Mouse (Mus musculus) heart, adult 2 months (tissue): ENCODE results near the gene Errfi1. TPM values are rescaled to one million over a fixed set of nuclear protein-coding genes. Genes with fewer than 3 reads are reported as not detected.

Experiments
- DNase-seq, 2 experiments: peaks; one replicate each; pipeline ENCODE4 v3.0.0; 2021
- H3K27ac ChIP-seq: fragments of 200-600 bp; 2 replicates; pipeline ENCODE4 v1.8.1; 2022
- H3K27me3 ChIP-seq: fragments of 200-500 bp; 2 replicates; pipeline ENCODE4 v1.6.1; 2012; ENCODE audit warnings: mild to moderate bottlenecking, low read length, inconsistent platforms, mixed read lengths; ENCODE audit not compliant: control insufficient read depth, insufficient read depth
- H3K36me3 ChIP-seq: fragments of 200-500 bp; 2 replicates; pipeline ENCODE4 v1.6.1; 2012; ENCODE audit warnings: low read length, inconsistent platforms; ENCODE audit not compliant: control insufficient read depth, insufficient read depth
- H3K4me1 ChIP-seq: fragments of 200-500 bp; 2 replicates; pipeline ENCODE4 v1.6.1; 2011; ENCODE audit warnings: low read length; ENCODE audit not compliant: control insufficient read depth, insufficient read depth
- H3K4me3 ChIP-seq: fragments of 200-600 bp; 2 replicates; pipeline ENCODE4 v1.8.1; 2022
- H3K79me2 ChIP-seq: fragments of 200-500 bp; replicated peaks from 2 replicates; pipeline ENCODE4 v1.6.1; 2012; ENCODE audit warnings: mild to moderate bottlenecking, inconsistent platforms, low read length, moderate library complexity, mixed read lengths; ENCODE audit not compliant: control insufficient read depth, insufficient read depth
- H3K9ac ChIP-seq: fragments of 200-500 bp; 2 replicates; pipeline ENCODE4 v1.6.1; 2012; ENCODE audit warnings: low read depth, mild to moderate bottlenecking, control low read depth, inconsistent platforms, low read length, mixed read lengths
- CTCF ChIP-seq: fragments of 200-600 bp; IDR thresholded peaks from 2 replicates; pipeline ENCODE4 v1.8.1; 2022; ENCODE audit warnings: antibody characterized with exemption, mild to moderate bottlenecking, moderate library complexity
- EP300 ChIP-seq: fragments of 200-500 bp; IDR thresholded peaks from 2 replicates; pipeline ENCODE4 v1.6.1; 2011; ENCODE audit warnings: low read depth, low read length, control low read depth; ENCODE audit not compliant: insufficient read depth
- POLR2A ChIP-seq: fragments of 200-500 bp; IDR thresholded peaks from 2 replicates; pipeline ENCODE4 v1.6.1; 2011; ENCODE audit warnings: mild to moderate bottlenecking, low read depth, low read length, control low read depth; ENCODE audit not compliant: insufficient read depth
- WGBS: fragments of 180-500 bp; shearing (Covaris S2); methylation state at CpG from one replicate; pipeline ENCODE4 v1.1.7; 2018; 5-methylcytosine and 5-hydroxymethylcytosine counted together
- intact Hi-C: fragments of 180-260 bp; cut with DNase I; formaldehyde crosslinking; loops from one replicate; pipeline ENCODE4 v1.15.1; 2025
- polyA plus RNA-seq: library from polyadenylated mRNA; depleted of rRNA; stranded (reverse); fragments of >200 nt; gene quantifications from 2 replicates; pipeline ENCODE4 v1.2.3, GENCODE M21; 2012
- total RNA-seq, 2 experiments: library from RNA; stranded (reverse); gene quantifications; 2 replicates each; pipeline ENCODE4 v1.2.3; 2021

Errfi1 gene
- total and polyA plus RNA-seq, 3 experiments: 21.3 to 44.1 (median 22.1) TPM

GRCm38 (mm10) chr4:150824877-150825276, 28.8 kb upstream of the Errfi1 start:
- intact Hi-C loops: no loop called here
- no peak for TF ChIP-seq EP300
- no peak for TF ChIP-seq CTCF
- no peak for TF ChIP-seq POLR2A
- Histone ChIP-seq H3K27ac (no peak overlapping the region; the same call in 1 of the 2 replicates), H3K4me1 (no peaks in the 10 kb centered on the region; the same call in 1 of the 2 replicates), H3K79me2 (no peaks in the 10 kb centered on the region), H3K27me3 (no peaks in the 10 kb centered on the region), H3K9ac (no peak overlapping the region), H3K36me3 (no peaks in the 10 kb centered on the region), H3K4me3 (no peak overlapping the region)
- peak in 1 of 2 experiments; percentile 20 for DNase-seq
- 50% methylated on average over 6 of the region's 6 CpGs for WGBS

DNA sequence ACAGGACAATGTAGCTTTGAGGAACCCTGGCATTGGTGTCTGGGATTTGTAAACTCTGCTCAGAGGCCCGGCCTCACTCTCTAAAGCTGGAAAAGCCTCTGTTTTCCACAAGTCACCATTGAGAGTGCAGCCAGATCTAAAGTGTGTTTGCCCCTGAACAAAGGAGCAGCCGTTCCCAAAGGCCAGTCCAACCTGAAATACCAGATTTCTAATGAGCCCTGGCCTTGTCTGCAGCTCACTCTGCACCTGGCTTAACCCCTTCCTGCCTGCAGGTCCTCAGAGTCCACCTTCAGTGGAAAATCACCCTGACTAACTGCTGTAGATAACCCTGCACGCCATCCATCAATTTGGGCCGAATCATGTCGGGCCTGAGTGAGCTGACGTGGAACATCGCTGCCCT, 28.2 kb upstream of the Errfi1 start:
- intact Hi-C loops: no loop called here
- no peak overlapping the region for H3K9ac ChIP-seq
- no peak for TF ChIP-seq POLR2A
- no peak for TF ChIP-seq CTCF
- no peak for TF ChIP-seq EP300

DNA sequence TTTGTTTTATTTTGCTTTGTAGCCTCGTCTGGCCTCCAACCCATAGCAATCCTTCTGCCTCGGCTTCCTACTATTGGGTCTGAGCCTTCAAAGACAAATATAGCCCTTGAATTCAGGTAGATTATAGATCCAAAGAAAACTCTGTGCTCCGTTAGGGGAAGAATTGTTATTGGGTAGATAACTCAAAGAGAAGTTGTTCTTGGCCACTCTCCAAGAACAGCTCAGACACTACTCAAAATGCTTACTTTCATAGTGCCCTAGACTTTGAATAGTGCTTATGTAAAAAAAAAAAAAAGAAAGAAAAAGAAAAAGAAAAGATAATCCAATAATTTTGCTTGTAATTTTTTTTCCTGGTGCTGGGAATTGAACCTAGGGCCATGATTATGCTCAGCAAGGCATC, 22.4 kb upstream of the Errfi1 start:
- Histone ChIP-seq H3K79me2 (no peaks in the 10 kb centered on the region), H3K27me3 (no peaks in the 10 kb centered on the region), H3K36me3 (no peaks in the 10 kb centered on the region), H3K27ac (peak overlapping the region; percentile 58), H3K4me1 (peaks cover 2% of the 10 kb centered on the region; the same call in 1 of the 2 replicates), H3K9ac (no peak overlapping the region), H3K4me3 (no peak overlapping the region)
- intact Hi-C loops: no loop called here
- no peak for DNase-seq
- TF ChIP-seq CTCF: no peak
- no peak for TF ChIP-seq POLR2A
- no peak for TF ChIP-seq EP300
- 44% methylated on average over 3 of the region's 3 CpGs for WGBS

More for the DNA sequence above, 28.2 kb upstream of the Errfi1 start:
- no peaks in the 10 kb centered on the region for H3K27me3 ChIP-seq
- H3K27ac ChIP-seq: no peak overlapping the region
- H3K36me3 ChIP-seq: no peaks in the 10 kb centered on the region
- DNase-seq: no peak
- 78% methylated on average over 7 of the region's 7 CpGs for WGBS
- no peak overlapping the region for H3K4me3 ChIP-seq
- no peaks in the 10 kb centered on the region; the same call in 1 of the 2 replicates for H3K4me1 ChIP-seq
- H3K79me2 ChIP-seq: no peaks in the 10 kb centered on the region

GRCm38 (mm10) chr4:150831941-150832340, 21.8 kb upstream of the Errfi1 start:
- peak in 1 of 2 experiments; percentile 50 for DNase-seq
- H3K4me1 ChIP-seq: peaks cover 2% of the 10 kb centered on the region; the same call in 1 of the 2 replicates
- no peaks in the 10 kb centered on the region for H3K36me3 ChIP-seq
- peak overlapping the region; percentile 58 for H3K27ac ChIP-seq
- intact Hi-C loops: loop anchor here (2.0 kb wide), 1 partner anchor 33 kb away; no protein-coding TSS in a partner anchor
- H3K9ac ChIP-seq: no peak overlapping the region
- H3K79me2 ChIP-seq: no peaks in the 10 kb centered on the region
- no peaks in the 10 kb centered on the region for H3K27me3 ChIP-seq
- H3K4me3 ChIP-seq: no peak overlapping the region
- TF ChIP-seq POLR2A: no peak
- TF ChIP-seq EP300: no peak
- no peak for TF ChIP-seq CTCF
- WGBS: 50% methylated on average over 6 of the region's 6 CpGs

GRCm38 (mm10) chr4:150835163-150835562, 18.6 kb upstream of the Errfi1 start:
- WGBS: 84% methylated on average over 5 of the region's 5 CpGs
- Histone ChIP-seq H3K4me1 (peaks cover 4% of the 10 kb centered on the region), H3K4me3 (no peak overlapping the region), H3K79me2 (no peaks in the 10 kb centered on the region), H3K9ac (no peak overlapping the region), H3K27ac (peak overlapping the region; percentile 45), H3K27me3 (no peaks in the 10 kb centered on the region), H3K36me3 (no peaks in the 10 kb centered on the region)
- TF ChIP-seq POLR2A: no peak
- no peak for TF ChIP-seq CTCF
- TF ChIP-seq EP300: no peak
- intact Hi-C loops: no loop called here
- no peak for DNase-seq

- no peak overlapping the region for H3K9ac ChIP-seq
- no peaks in the 10 kb centered on the region for H3K79me2 ChIP-seq
- H3K4me1 ChIP-seq: peaks cover 2% of the 10 kb centered on the region
- intact Hi-C loops: no loop called here
- TF ChIP-seq POLR2A (no peak), CTCF (no peak), EP300 (no peak)
- H3K36me3 ChIP-seq: no peaks in the 10 kb centered on the region
- H3K27me3 ChIP-seq: no peaks in the 10 kb centered on the region
- H3K27ac ChIP-seq: no peak overlapping the region
- 89% methylated on average over 13 of the region's 13 CpGs for WGBS
- H3K4me3 ChIP-seq: no peak overlapping the region
- no peak for DNase-seq
Observed at GRCm38 (mm10) chr4:150836258-150836657, 17.5 kb upstream of the Errfi1 start.
